30 mouse cellular contexts compared by ENCODE assay signal in genomic region chr9:29238973-29239372, GRCm38 (mm10).
DNase-seq lines count a peak whose midpoint lies in the region; ATAC-seq lines count a peak whose summit lies in the region.
"Had no signal": no experiment of that assay in that cellular context is flagged by ENCODE, and none has a peak within 500 bp of the region (broad histone marks: within the 10 kb centered on the region; RNA-seq: fewer than 3 reads in every experiment).

No protein-coding gene starts in this region.

- 75% methylated on average over 3 of the region's 3 CpGs for WGBS in hindbrain, embryonic 16.5 days
- WGBS in hindbrain, embryonic 12.5 days, result 90% methylated on average over 3 of the region's 3 CpGs
- 84% methylated on average over 3 of the region's 3 CpGs for WGBS in kidney, embryonic 15.5 days

- no peak overlapping the region for H3K4me3 ChIP-seq in hindbrain, embryonic 16.5 days (ENCODE audit: low read length)
- H3K4me3 ChIP-seq in hindbrain, embryonic 12.5 days, result no peak overlapping the region
- no peak overlapping the region for H3K4me3 ChIP-seq in kidney, embryonic 15.5 days (replicated peaks)
- H3K4me3 ChIP-seq: embryonic facial prominence, embryonic 10.5 days; embryonic facial prominence, embryonic 15.5 days; forebrain, embryonic 13.5 days; hindbrain, embryonic 15.5 days; limb, embryonic 10.5 days; limb, embryonic 15.5 days; liver, embryonic 13.5 days had no signal

- H3K4me2 ChIP-seq in hindbrain, embryonic 16.5 days (ENCODE audit: low read length), result no peak overlapping the region
- no peak overlapping the region for H3K4me2 ChIP-seq in hindbrain, embryonic 12.5 days (replicated peaks)
- no peak overlapping the region for H3K4me2 ChIP-seq in kidney, embryonic 15.5 days
- H3K4me2 ChIP-seq: embryonic facial prominence, embryonic 15.5 days; forebrain, embryonic 13.5 days; heart, embryonic 11.5 days; hindbrain, embryonic 15.5 days; limb, embryonic 15.5 days; liver, embryonic 13.5 days had no signal

- no peak overlapping the region for H3K9ac ChIP-seq in hindbrain, embryonic 16.5 days (ENCODE audit: low read depth, low read length)
- no peak overlapping the region for H3K9ac ChIP-seq in hindbrain, embryonic 12.5 days
- H3K9ac ChIP-seq in kidney, embryonic 15.5 days, result no peak overlapping the region
- H3K9ac ChIP-seq: embryonic facial prominence, embryonic 15.5 days; forebrain, embryonic 13.5 days; hindbrain, embryonic 15.5 days; limb, embryonic 15.5 days; liver, embryonic 13.5 days had no signal

- no peaks in the 10 kb centered on the region for H3K27me3 ChIP-seq in hindbrain, embryonic 16.5 days (replicated peaks; ENCODE audit: control insufficient read depth, insufficient read depth, low read length)
- H3K27me3 ChIP-seq in hindbrain, embryonic 12.5 days, result no peaks in the 10 kb centered on the region
- H3K27me3 ChIP-seq in kidney, embryonic 15.5 days, result no peaks in the 10 kb centered on the region
- H3K27me3 ChIP-seq: embryonic facial prominence, embryonic 15.5 days; hindbrain, embryonic 15.5 days; limb, embryonic 15.5 days; liver, embryonic 13.5 days had no signal

- H3K4me1 ChIP-seq in hindbrain, embryonic 16.5 days (ENCODE audit: control insufficient read depth, insufficient read depth, low read depth, low read length), result peaks cover 8% of the 10 kb centered on the region
- H3K4me1 ChIP-seq in hindbrain, embryonic 12.5 days, result no peaks in the 10 kb centered on the region
- no peaks in the 10 kb centered on the region for H3K4me1 ChIP-seq in kidney, embryonic 15.5 days
- H3K4me1 ChIP-seq: embryonic facial prominence, embryonic 10.5 days; embryonic facial prominence, embryonic 15.5 days; limb, embryonic 10.5 days; limb, embryonic 15.5 days; liver, embryonic 13.5 days had no signal

- H3K27ac ChIP-seq in hindbrain, embryonic 16.5 days (ENCODE audit: low read depth, low read length), result no peak overlapping the region
- H3K27ac ChIP-seq in hindbrain, embryonic 12.5 days, result no peak overlapping the region
- H3K27ac ChIP-seq in kidney, embryonic 15.5 days, result no peak overlapping the region
- H3K27ac ChIP-seq: embryonic facial prominence, embryonic 10.5 days; embryonic facial prominence, embryonic 15.5 days; forebrain, embryonic 13.5 days; hindbrain, embryonic 15.5 days; kidney, postnatal 0 days; limb, embryonic 10.5 days; limb, embryonic 15.5 days; liver, embryonic 13.5 days; macrophage; stomach, postnatal 0 days had no signal

- 0 out of 2 replicates have a peak, but pooled peaks have one; percentile 27 for ATAC-seq in hindbrain, embryonic 16.5 days
- no peak for ATAC-seq in hindbrain, embryonic 12.5 days (ENCODE audit: low FRiP score)
- ATAC-seq in kidney, embryonic 15.5 days (replicated peaks; ENCODE audit: low FRiP score), result no peak
- ATAC-seq in megakaryocyte progenitor cell, adult 5-6 weeks (replicated peaks; ENCODE audit: poor library complexity), result no peak
- ATAC-seq: forebrain, embryonic 13.5 days; lung, postnatal 0 days had no signal

- H3K9me3 ChIP-seq in hindbrain, embryonic 16.5 days (ENCODE audit: control insufficient read depth, low read length), result no peaks in the 10 kb centered on the region
- H3K9me3 ChIP-seq in hindbrain, embryonic 12.5 days (replicated peaks), result no peaks in the 10 kb centered on the region
- no peaks in the 10 kb centered on the region for H3K9me3 ChIP-seq in kidney, embryonic 15.5 days (replicated peaks)
- H3K9me3 ChIP-seq: embryonic facial prominence, embryonic 10.5 days; embryonic facial prominence, embryonic 15.5 days; forebrain, embryonic 13.5 days; hindbrain, embryonic 15.5 days; limb, embryonic 10.5 days; limb, embryonic 15.5 days; liver, embryonic 13.5 days had no signal

- H3K36me3 ChIP-seq in hindbrain, embryonic 16.5 days (ENCODE audit: control insufficient read depth, insufficient read depth, low read length), result no peaks in the 10 kb centered on the region
- H3K36me3 ChIP-seq in hindbrain, embryonic 12.5 days, result no peaks in the 10 kb centered on the region
- no peaks in the 10 kb centered on the region for H3K36me3 ChIP-seq in kidney, embryonic 15.5 days
- H3K36me3 ChIP-seq: embryonic facial prominence, embryonic 10.5 days; embryonic facial prominence, embryonic 15.5 days; hindbrain, embryonic 15.5 days; limb, embryonic 10.5 days; limb, embryonic 15.5 days; liver, embryonic 13.5 days had no signal

- peak; percentile 71 to 77 for DNase-seq in cerebellum, adult 18-20 months
- peak; percentile 64 to 79 for DNase-seq in cerebellum, postnatal 10 days
- DNase-seq in right cerebral cortex, postnatal 10 days (ENCODE audit: low spot score in 2 of 2), result no peak
- DNase-seq: adrenal gland, postnatal 14 days; gastrocnemius, postnatal 25 days; heart, adult 11 months; kidney, adult 18-20 months; kidney, postnatal 4 days; liver, embryonic 13.5 days; lung, adult 18-20 months; midbrain, embryonic 14.5 days; right cerebral cortex, adult 18-20 months; right cerebral cortex, postnatal 4 days; thymus, adult 18-20 months; thymus, postnatal 36 days had no signal

Comparison
In these comparisons a context has a peak if more than half of its experiments do, and no peak if none do; other contexts are left out.
1. DNase-seq: peak in cerebellum, adult 18-20 months (2 of 2) and cerebellum, postnatal 10 days (2 of 2); none in right cerebral cortex, postnatal 10 days (0 of 2).